In the genomic region with DNA sequence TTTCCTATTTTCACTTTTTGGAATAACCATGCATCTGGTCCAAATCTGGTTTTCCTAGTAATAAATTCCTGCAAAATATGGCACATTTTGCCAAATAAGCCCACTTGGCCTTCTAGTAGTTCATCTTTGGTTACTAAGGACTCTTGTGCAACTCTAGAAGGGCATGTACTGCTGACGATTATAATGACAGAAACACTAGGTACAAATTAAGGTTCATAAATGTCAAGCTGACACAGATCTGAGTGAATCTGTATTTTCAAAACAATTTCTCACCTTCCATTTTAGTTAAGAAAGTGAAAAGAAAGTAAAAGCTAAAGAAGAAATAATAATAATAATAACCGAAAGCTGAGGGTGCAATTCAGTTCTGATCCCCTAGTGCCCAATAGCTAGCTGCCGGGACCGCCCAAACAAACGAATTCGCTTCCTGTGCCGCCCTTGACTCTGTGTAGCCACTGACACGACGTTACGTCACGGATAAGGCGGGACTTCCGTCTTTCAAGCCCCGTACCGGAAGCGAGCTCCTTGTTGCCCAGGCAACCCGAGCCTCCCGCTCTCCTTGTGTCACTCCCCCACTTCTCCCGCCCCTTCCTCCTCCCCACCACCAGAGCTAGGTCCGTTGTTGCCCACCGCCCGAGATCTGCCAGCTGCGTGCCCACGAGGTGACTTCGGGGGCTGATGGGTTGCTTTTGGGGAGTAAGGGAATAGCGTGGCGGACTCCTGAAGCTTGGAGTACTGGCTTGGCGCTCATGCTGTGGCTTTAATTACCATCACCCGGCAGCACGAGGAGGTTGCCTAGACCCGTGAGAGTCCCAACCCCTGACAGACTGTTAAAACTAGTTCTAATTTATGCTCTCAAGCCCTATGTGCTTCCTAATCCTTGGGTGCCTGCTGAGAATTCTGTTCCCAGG, we compare ENCODE assay signal across 8 mouse cellular contexts. TPM values are rescaled to one million over a fixed set of nuclear protein-coding genes. Genes with fewer than 3 reads are reported as not detected.
DNase-seq lines count a peak whose midpoint lies in the region; ATAC-seq lines count a peak whose summit lies in the region.

A gene (plus strand): TSS at position 563 of the 908 bp plus-strand sequence.

- no peaks in the 10 kb centered on the region for H3K36me3 ChIP-seq in hindbrain, embryonic 11.5 days (ENCODE audit: control insufficient read depth, insufficient read depth, low read length)

- no peaks in the 10 kb centered on the region for H3K27me3 ChIP-seq in hindbrain, embryonic 11.5 days (ENCODE audit: control insufficient read depth, insufficient read depth, low read length)

- no peaks in the 10 kb centered on the region for H3K4me1 ChIP-seq in hindbrain, embryonic 11.5 days (replicated peaks; ENCODE audit: control insufficient read depth, insufficient read depth, low read length)

- ATAC-seq in hindbrain, embryonic 11.5 days (ENCODE audit: low FRiP score) = peak; percentile 99

- WGBS in hindbrain, embryonic 11.5 days = 15% methylated on average over 31 of the region's 31 CpGs

- no peaks in the 10 kb centered on the region for H3K9me3 ChIP-seq in hindbrain, embryonic 11.5 days (ENCODE audit: control insufficient read depth, low read length)

- DNase-seq in Muller cell, postnatal 12 days (ENCODE audit: inconsistent ontology term) = peak; percentile 90
- peak; percentile 95 for DNase-seq in cerebellum, adult 9-11 months
- DNase-seq in frontal cortex, adult 2 months (ENCODE audit: extremely low spot score in 1 of 2, low spot score in 1 of 2) = peak; percentile 94 to 96
- peak; percentile 95 for DNase-seq in hindbrain, embryonic 11.5 days (ENCODE audit: low spot score)
- peak; percentile 91 for DNase-seq in layer of hippocampus, postnatal 10 days (ENCODE audit: low spot score in 2 of 2)
- DNase-seq in lung, postnatal 10 days = peak; percentile 96
- DNase-seq in ovary, postnatal 36 days (ENCODE audit: low spot score) = peak; percentile 87
- DNase-seq in thymus, postnatal 25 days = peak; percentile 93

- H3K4me2 ChIP-seq in hindbrain, embryonic 11.5 days (replicated peaks; ENCODE audit: low read depth, low read length) = peak within 1 kb of the TSS; percentile 23

- peak within 1 kb of the TSS; percentile 66 for H3K27ac ChIP-seq in hindbrain, embryonic 11.5 days (ENCODE audit: low read depth, low read length)

- H3K9ac ChIP-seq in hindbrain, embryonic 11.5 days (ENCODE audit: low read depth, low read length) = peak within 1 kb of the TSS; percentile 46; the same call in 1 of the 2 replicates

- H3K4me3 ChIP-seq in hindbrain, embryonic 11.5 days (ENCODE audit: low read depth, low read length) = peak within 1 kb of the TSS; percentile 36

RNA-seq across cellular contexts. Expression of the gene that starts here (rescaled TPM):
- 15.6 and 16.4 TPM in 2 replicates for polyA plus RNA-seq in frontal cortex, adult 2 months (2012; rRNA removed)
- polyA plus RNA-seq in hindbrain, embryonic 11.5 days (2014; fragmentation: Nextera tagmentation; extraction: Ambion mirVana) = 17.7 and 18.6 TPM in 2 replicates
- 10 to 100 TPM in 1 of 2 experiments, 1 to 10 TPM in 1; 8.6 to 11.4 TPM for total RNA-seq in layer of hippocampus, postnatal 10 days (2021)

Comparison
In these comparisons a context has a peak if more than half of its experiments do, and no peak if none do; other contexts are left out.
1. Peak in every context shown above with its lines: DNase-seq, ATAC-seq, H3K4me3 ChIP-seq and H3K27ac ChIP-seq.